Comparison of ENCODE assay signal across 8 mouse cellular contexts in genomic region chr6:87742804-87743203, GRCm38 (mm10). TPM values are rescaled to one million over a fixed set of nuclear protein-coding genes. Genes with fewer than 3 reads are reported as not detected.
DNase-seq lines count a peak whose midpoint lies in the region; TF ChIP-seq lines count a peak whose summit lies in the region.
"Had no signal": no experiment of that assay in that cellular context is flagged by ENCODE, and none has a peak within 500 bp of the region (broad histone marks: within the 10 kb centered on the region; RNA-seq: fewer than 3 reads in every experiment).

No protein-coding gene starts in this region.

- H3K4me1 ChIP-seq in bone marrow, adult 2 months (ENCODE audit: control insufficient read depth, insufficient read depth, low read length): peaks cover 3% of the 10 kb centered on the region; the same call in 1 of the 2 replicates

- H3K4me3 ChIP-seq in left cerebral cortex, adult 2 months: no peak overlapping the region
- no peak overlapping the region for H3K4me3 ChIP-seq in bone marrow, adult 2 months (replicated peaks; ENCODE audit: control insufficient read depth, low read depth, low read length)
- H3K4me3 ChIP-seq: midbrain, embryonic 15.5 days had no signal

- TF ChIP-seq POLR2A in bone marrow, adult 2 months (IDR thresholded peaks at IDR 0.05; ENCODE audit: borderline replicate concordance, control insufficient read depth, low read depth, low read length): no peak

- WGBS in bone marrow, adult 2 months: 65% methylated on average over 5 of the region's 5 CpGs

- H3K27ac ChIP-seq in left cerebral cortex, adult 2 months: no peak overlapping the region
- no peak overlapping the region for H3K27ac ChIP-seq in bone marrow, adult 2 months (ENCODE audit: control insufficient read depth, insufficient read depth, low read depth, low read length, poor library complexity)
- H3K27ac ChIP-seq: midbrain, embryonic 15.5 days had no signal

- TF ChIP-seq CTCF in left cerebral cortex, adult 2 months (IDR thresholded peaks at IDR 0.05): peak; percentile 9
- peak; percentile 55; the same call in 1 of the 2 replicates for TF ChIP-seq CTCF in bone marrow, adult 2 months (IDR thresholded peaks at IDR 0.05; ENCODE audit: control insufficient read depth, insufficient read depth, low read length)

- intact Hi-C loops in left cerebral cortex, adult 2 months (cut with DNase I): no loop called here

- no peak for DNase-seq in left cerebral cortex, adult 2 months (ENCODE audit: extremely low spot score in 1 of 2, low spot score in 2 of 2)
- no peak for DNase-seq in left cerebral cortex, adult 9 months (ENCODE audit: low spot score in 2 of 2)
- peak; percentile 88 for DNase-seq in ES-CJ7 (ENCODE audit: low read depth, low spot score)
- peak; percentile 66 to 71 for DNase-seq in monocyte, adult 2 months (ENCODE audit: low read depth in 1 of 2, low spot score in 2 of 2)
- DNase-seq in frontal cortex, postnatal 36 days (ENCODE audit: low spot score in 2 of 2): no peak
- DNase-seq in kidney, adult 8-10 months: no peak

RNA-seq across cellular contexts. Expression of gene Efcc1, which starts 12.1 kb away (rescaled TPM):
- total RNA-seq in left cerebral cortex, adult 2 months (2021): 1 to 10 TPM; 4.5 to 4.8 TPM
- polyA plus RNA-seq in bone marrow, adult 2 months (2011; ENCODE audit: insufficient read depth, insufficient read length, low replicate concordance, missing spikeins): 0.55 TPM in 1 of 2 replicates, not detected in the other

RNA-seq across cellular contexts. Expression of gene Gp9, which starts 35.1 kb away (rescaled TPM):
- total RNA-seq in left cerebral cortex, adult 2 months (2021): 1 to 10 TPM in 1 of 2 experiments, under 1 TPM in 1; 0.54 to 1.4 TPM
- 49.0 and 59.4 TPM in 2 replicates for polyA plus RNA-seq in bone marrow, adult 2 months (2011; ENCODE audit: insufficient read depth, insufficient read length, low replicate concordance, missing spikeins)

Comparison
In these comparisons a context has a peak if more than half of its experiments do, and no peak if none do; other contexts are left out.
1. DNase-seq: peak in ES-CJ7 (single experiment) and monocyte, adult 2 months (2 of 2); none in left cerebral cortex, adult 2 months (0 of 2), left cerebral cortex, adult 9 months (0 of 2), frontal cortex, postnatal 36 days (0 of 2) and kidney, adult 8-10 months (0 of 2).